Mouse (Mus musculus) CD4-positive, CD25-positive, alpha-beta regulatory T cell, adult 4 months (primary cell): ENCODE data around the gene Nr5a1. TPM values are rescaled to one million over a fixed set of nuclear protein-coding genes. Genes with fewer than 3 reads are reported as not detected.

ENCODE experiments used
- ATAC-seq: one replicate; pipeline ENCODE4 v1.8.0; 2017
- polyA plus RNA-seq, 2 experiments: library from polyadenylated mRNA; unstranded; fragments of 100-300 nt; shearing (Covaris generic); gene quantifications; one replicate each; pipeline ENCODE4 v1.2.1; 2017

Gene Nr5a1
- polyA plus RNA-seq, result not detected

GRCm38 (mm10) chr2:38714324-38714723 is at the start of gene Nr5a1:
Gene Nr5a1, minus strand, starts transcription at chr2:38714542.
- no peak for ATAC-seq

DNA sequence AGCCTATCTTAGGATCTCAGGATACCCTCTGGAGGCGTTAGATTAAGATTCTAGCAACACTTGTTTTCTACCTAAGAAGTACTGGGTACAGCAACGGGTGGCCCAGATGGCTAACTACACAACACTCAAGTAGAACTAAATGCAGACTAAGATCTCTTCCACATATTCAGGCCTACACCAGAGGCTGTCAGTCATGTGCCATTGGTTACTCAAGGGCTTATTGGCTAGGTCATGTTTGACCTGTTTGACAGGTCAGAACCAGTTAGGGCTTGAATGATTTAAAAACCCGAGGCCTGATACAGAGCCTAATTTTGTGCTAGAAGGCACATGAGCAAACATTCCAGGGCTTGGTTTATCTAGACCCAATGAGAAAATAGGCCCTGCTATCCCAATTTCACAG is 25.5 kb upstream of the Nr5a1 start:
- ATAC-seq, result no peak

- peak; percentile 53 for ATAC-seq
These were observed 25.1 kb upstream of the Nr5a1 start for GRCm38 (mm10) chr2:38739410-38739809.

- ATAC-seq, result no peak
These were observed 24.4 kb upstream of the Nr5a1 start for GRCm38 (mm10) chr2:38738601-38739301.

GRCm38 (mm10) chr2:38735740-38736139 is 21.4 kb upstream of the Nr5a1 start:
- ATAC-seq, result no peak

DNA sequence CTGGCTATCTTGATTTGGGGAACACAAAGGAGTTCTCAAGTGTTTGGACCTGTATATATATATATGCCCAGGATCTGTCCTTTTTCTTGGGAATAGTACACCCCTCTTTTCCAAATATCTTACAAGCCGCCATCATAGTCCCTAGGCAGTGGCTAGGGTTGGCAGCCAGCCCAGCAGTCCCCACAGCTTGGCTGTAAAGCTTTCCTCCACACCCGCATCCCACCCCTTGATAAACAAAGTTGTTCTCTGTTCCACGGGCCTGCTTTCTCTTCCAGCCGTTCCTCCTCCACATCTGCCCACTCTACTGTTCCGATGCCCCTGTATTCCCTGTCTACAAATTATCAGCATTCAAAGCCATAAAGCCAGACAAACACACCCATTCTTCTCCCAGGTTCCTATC is 20.4 kb upstream of the Nr5a1 start:
- no peak for ATAC-seq

DNA sequence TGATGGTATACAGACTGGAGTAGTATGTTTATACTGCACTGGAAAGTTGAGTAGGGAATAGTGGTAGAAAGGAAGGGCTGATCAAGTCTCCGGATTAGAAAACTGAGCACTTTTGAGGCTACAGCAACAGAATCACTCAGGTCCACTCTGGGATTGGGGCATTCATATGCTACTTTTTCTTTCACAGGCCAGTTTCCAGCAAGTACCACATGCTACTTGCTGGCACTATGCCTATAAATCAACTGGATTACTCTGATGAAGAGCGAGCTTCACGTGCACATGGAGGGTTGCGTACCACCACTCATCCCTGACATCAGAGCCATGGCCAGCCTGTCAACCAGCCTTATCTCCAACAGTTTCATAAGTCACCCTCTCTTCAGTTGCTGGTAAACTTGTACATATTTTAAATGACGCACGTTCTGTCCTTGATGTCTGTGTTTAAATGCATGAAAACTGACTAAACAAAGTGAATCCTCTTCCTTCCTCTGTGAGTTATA is 16.0 kb upstream of the Nr5a1 start:
- no peak for ATAC-seq

- no peak for ATAC-seq
These were observed 11.1 kb upstream of the Nr5a1 start for GRCm38 (mm10) chr2:38725427-38725826.

DNA sequence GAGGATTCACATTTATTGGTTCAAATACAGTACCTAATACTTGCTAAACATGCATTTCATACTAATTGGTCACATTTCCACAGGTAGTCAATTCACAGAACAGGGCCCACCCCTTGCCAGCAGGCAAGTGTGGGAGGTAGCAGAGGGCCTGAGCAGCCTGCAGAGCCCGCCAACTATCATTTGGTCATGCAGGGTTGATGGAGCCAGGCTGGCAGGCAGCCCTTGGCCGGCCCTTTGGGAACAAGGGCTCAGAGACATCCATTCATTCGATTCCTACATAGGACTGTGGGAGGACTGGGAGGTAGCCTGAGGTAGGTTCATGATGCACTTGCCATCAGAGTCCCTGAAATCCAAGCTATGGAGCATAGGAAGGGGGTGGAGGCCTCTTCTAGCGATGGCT is 9.0 kb upstream of the Nr5a1 start:
- no peak for ATAC-seq

DNA sequence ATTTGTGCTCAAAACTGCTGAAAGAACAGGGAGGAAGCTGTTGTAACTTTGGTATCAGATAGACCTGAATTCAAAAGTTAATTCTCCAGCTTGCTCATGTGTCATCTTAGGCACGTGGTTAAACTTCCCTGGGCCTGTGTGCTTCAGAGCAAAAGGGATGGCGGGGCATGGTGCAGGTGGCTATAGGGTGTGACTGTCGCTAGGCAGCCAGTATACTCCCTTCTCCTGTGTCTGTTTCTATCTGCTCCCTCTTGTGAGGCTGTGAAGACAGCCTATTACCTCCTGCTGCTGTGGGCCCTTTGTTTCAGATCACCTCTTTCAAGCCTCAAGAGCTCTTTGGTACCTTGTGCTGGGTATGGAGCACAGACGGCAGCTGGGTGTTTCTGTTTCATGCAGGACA is 7.7 kb upstream of the Nr5a1 start:
- ATAC-seq, result no peak

- ATAC-seq, result no peak
These were observed 6.3 kb upstream of the Nr5a1 start for GRCm38 (mm10) chr2:38720661-38721060.

- no peak for ATAC-seq
These were observed 5.0 kb upstream of the Nr5a1 start for GRCm38 (mm10) chr2:38719354-38719753.

GRCm38 (mm10) chr2:38718676-38719075 is 4.3 kb upstream of the Nr5a1 start:
- ATAC-seq, result no peak

DNA sequence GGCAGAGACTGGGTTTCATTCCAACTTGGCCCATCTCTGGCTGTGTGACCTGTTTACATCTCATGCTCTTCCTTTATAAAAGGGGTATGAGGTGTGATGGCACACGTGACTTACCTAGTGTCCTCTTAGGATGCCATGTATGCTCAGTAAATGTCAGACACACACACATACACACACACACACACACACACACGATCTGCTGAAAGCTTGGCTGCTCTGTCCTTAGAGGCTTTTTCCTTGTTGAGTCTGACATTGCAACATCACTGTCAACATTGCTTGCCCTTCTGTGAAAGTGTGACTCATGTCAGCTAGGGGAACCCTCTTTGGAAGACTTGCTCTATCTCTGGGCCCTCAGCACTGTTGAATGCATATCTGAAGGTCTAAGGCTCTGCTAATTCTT is 3.1 kb upstream of the Nr5a1 start:
- no peak for ATAC-seq

GRCm38 (mm10) chr2:38713596-38713995 is 746 bp downstream of the Nr5a1 start:
- no peak for ATAC-seq

DNA sequence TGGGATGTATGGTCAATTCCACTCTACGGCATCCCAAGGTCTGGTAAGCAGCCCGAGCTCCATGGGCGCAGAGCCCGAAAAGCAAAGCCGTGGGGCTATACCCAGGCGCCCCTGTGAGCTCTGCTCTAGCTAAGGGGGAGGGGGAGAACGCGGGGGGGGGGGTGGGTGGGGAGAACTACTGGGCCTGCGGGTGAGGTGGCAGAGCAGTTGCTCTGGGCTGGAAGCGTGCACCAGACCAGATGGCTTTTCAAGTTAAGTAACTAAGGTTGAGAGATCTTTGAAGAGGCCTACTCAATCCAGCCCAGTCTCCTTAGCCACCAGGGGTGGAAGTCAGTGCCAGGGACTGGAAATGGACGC is 1.6 kb downstream of the Nr5a1 start:
- no peak for ATAC-seq

DNA sequence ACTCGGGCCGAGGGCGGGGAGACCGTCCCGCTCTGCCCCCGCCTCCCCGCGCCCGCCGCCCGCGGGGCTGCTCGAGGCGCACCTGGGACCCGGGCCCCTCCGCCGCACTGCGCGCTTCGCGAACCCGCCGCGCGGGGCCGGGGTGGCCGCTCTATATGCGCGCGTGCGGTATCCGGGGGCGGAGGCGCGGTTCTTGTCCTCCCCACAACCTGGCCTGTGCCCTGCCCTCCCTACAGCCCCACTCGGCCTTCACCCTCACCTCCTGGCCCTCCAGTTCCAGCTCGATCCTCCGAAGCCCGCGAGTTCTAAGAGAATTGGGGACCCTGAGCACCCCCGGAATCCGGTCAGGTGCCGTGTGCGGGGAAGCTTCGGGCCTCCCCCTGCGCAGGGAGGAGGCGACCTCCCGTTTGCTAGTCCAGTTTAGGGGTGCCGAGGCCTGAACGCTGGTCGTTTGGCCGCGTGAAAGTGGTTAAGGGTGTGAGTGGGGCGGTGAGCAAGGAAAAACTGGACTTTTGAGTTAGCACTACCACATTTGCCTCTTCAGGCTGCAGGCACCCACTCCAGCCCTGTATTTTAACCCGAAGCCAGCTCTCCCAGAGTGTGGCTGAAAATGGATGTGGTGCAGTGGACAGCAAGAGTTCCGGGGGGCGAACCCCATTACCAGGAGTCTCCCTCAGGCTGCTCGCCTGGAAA is 2.1 kb downstream of the Nr5a1 start:
- no peak for ATAC-seq

- no peak for ATAC-seq
These were observed 2.9 kb downstream of the Nr5a1 start for GRCm38 (mm10) chr2:38711421-38711861.

GRCm38 (mm10) chr2:38710304-38711241 is 3.8 kb downstream of the Nr5a1 start:
- ATAC-seq, result no peak

GRCm38 (mm10) chr2:38708907-38709688 is 5.2 kb downstream of the Nr5a1 start:
- no peak for ATAC-seq

GRCm38 (mm10) chr2:38706661-38707060 is 7.7 kb downstream of the Nr5a1 start:
- no peak for ATAC-seq

- ATAC-seq, result no peak
These were observed 9.3 kb downstream of the Nr5a1 start for GRCm38 (mm10) chr2:38705036-38705435.
